In genomic region chr5:64568294-64568693, GRCm38 (mm10) we compare ENCODE assay signal across 26 mouse cellular contexts.
A peak's percentile ranks its signal among the peaks of the same experiment; 100 is the strongest.
DNase-seq lines count a peak whose midpoint lies in the region; ATAC-seq and TF ChIP-seq lines count a peak whose summit lies in the region.
"Had no signal": no experiment of that assay in that cellular context is flagged by ENCODE, and none has a peak within 500 bp of the region (broad histone marks: within the 10 kb centered on the region; RNA-seq: fewer than 3 reads in every experiment).

No protein-coding gene starts in this region.

- 0 out of 2 replicates have a peak overlapping the region, but pooled peaks have one; percentile 31 for H3K4me2 ChIP-seq in liver, embryonic 14.5 days (ENCODE audit: low read depth)
- H3K4me2 ChIP-seq: heart, embryonic 11.5 days; hindbrain, embryonic 13.5 days; limb, embryonic 15.5 days; midbrain, embryonic 15.5 days had no signal

- no peaks in the 10 kb centered on the region for H3K36me3 ChIP-seq in liver, embryonic 14.5 days (replicated peaks; ENCODE audit: control insufficient read depth, insufficient read depth, low read depth)
- H3K36me3 ChIP-seq: forebrain, embryonic 10.5 days; hindbrain, embryonic 13.5 days; limb, embryonic 10.5 days; limb, embryonic 15.5 days; midbrain, embryonic 15.5 days had no signal

- TF ChIP-seq CTCF in liver, embryonic 14.5 days (IDR thresholded peaks at IDR 0.05; ENCODE audit: low read depth): no peak; the same call in 1 of the 2 replicates

- no peak for TF ChIP-seq EP300 in liver, embryonic 14.5 days (IDR thresholded peaks at IDR 0.05; ENCODE audit: low read depth)

- H3K9ac ChIP-seq in liver, embryonic 14.5 days (replicated peaks): 0 out of 2 replicates have a peak overlapping the region, but pooled peaks have one; percentile 32
- H3K9ac ChIP-seq: hindbrain, embryonic 13.5 days; limb, embryonic 15.5 days; midbrain, embryonic 15.5 days had no signal

- WGBS in liver, embryonic 14.5 days (ENCODE audit: insufficient replicate concordance): 66% methylated on average over 3 of the region's 3 CpGs

- no peak overlapping the region for H3K4me3 ChIP-seq in liver, embryonic 14.5 days (ENCODE audit: insufficient read depth in 1 of 2, low read depth in 2 of 2, low read length in 2 of 2)
- H3K4me3 ChIP-seq: forebrain, embryonic 10.5 days; hindbrain, embryonic 13.5 days; limb, embryonic 10.5 days; limb, embryonic 15.5 days; midbrain, embryonic 15.5 days had no signal

- no peaks in the 10 kb centered on the region for H3K9me3 ChIP-seq in liver, embryonic 14.5 days (ENCODE audit: control insufficient read depth, low read length)
- H3K9me3 ChIP-seq: forebrain, embryonic 10.5 days; hindbrain, embryonic 13.5 days; limb, embryonic 10.5 days; limb, embryonic 15.5 days; midbrain, embryonic 15.5 days had no signal

- H3K27me3 ChIP-seq in liver, embryonic 14.5 days (ENCODE audit: control insufficient read depth, insufficient read depth, low read length): no peaks in the 10 kb centered on the region
- H3K27me3 ChIP-seq: hindbrain, embryonic 13.5 days; limb, embryonic 15.5 days; midbrain, embryonic 15.5 days had no signal

- DNase-seq in testis, postnatal 10 days (ENCODE audit: low spot score): peak; percentile 18
- DNase-seq in testis, postnatal 14 days (ENCODE audit: low spot score): no peak
- no peak for DNase-seq in liver, embryonic 14.5 days (ENCODE audit: low read depth in 3 of 3, low spot score in 3 of 3)
- no peak for DNase-seq in heart, postnatal 14 days
- DNase-seq: adrenal gland, postnatal 25 days; cerebellum, adult 2 months; cerebellum, postnatal 25 days; gastrocnemius, postnatal 14 days; heart, postnatal 4 days; kidney, adult 8-10 months; kidney, postnatal 10 days; layer of hippocampus, postnatal 36 days; lung, postnatal 4 days; right cerebral cortex, postnatal 4 days; thymus, postnatal 25 days had no signal

- intact Hi-C loops in heart, postnatal 14 days (cut with DNase I): no loop called here

- H3K27ac ChIP-seq in liver, embryonic 14.5 days: peak overlapping the region; percentile 90
- H3K27ac ChIP-seq: forebrain, embryonic 10.5 days; hindbrain, embryonic 13.5 days; limb, embryonic 10.5 days; limb, embryonic 15.5 days; midbrain, embryonic 15.5 days had no signal

- ATAC-seq in erythroid progenitor cell, adult 5-6 weeks (replicated peaks; ENCODE audit: low FRiP score, poor library complexity, severe bottlenecking): peak; percentile 58
- ATAC-seq in liver, embryonic 14.5 days (ENCODE audit: insufficient read depth): peak; percentile 50; the same call in 1 of the 2 replicates
- 0 out of 2 replicates have a peak, but pooled peaks have one; percentile 25 for ATAC-seq in megakaryocyte-erythroid progenitor cell, adult 5-6 weeks (replicated peaks; ENCODE audit: low FRiP score, low TSS enrichment, poor library complexity, severe bottlenecking)
- ATAC-seq in frontal cortex, adult (ENCODE audit: low TSS enrichment): no peak
- ATAC-seq: CD4-positive, CD25-positive, alpha-beta regulatory T cell, adult 4 months; intestine, embryonic 16.5 days; midbrain, embryonic 15.5 days had no signal

- H3K4me1 ChIP-seq in liver, embryonic 14.5 days (replicated peaks; ENCODE audit: control insufficient read depth in 2 of 2, insufficient read depth in 2 of 2, low read length in 1 of 2): peaks cover 22 to 27% of the 10 kb centered on the region in 2 experiments
- H3K4me1 ChIP-seq: forebrain, embryonic 10.5 days; hindbrain, embryonic 13.5 days; limb, embryonic 10.5 days; midbrain, embryonic 15.5 days had no signal
